ENCODE assay signal across 9 mouse cellular contexts in the genomic region with DNA sequence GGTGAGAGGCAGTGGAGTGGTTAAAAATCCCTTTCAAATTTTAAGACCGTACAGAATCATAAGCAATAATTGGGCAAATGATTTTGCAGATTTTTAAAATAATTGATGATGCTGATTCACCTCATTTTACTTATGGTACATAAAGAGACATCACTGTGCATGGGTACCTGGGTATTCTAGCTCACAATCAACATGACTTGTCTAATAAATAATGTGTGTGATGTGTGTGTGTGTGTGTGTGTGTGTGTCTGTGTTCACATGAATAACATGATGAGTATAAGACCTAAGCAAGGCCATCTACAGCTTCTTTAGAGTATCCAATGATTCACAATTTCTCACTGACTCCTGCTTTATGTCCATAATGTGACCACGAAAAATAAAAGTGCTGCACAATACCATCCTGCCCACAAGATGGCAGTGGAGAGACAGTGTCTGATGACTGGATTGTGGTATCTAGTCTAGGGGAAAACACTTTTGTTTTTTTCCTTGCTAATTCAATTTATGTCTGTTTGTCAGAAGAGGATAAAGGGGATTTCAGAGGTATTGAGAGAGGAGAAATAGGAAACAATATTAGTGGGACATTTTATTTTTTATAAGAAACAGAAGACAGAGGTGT.
DNase-seq lines count a peak whose midpoint lies in the region; ATAC-seq and TF ChIP-seq lines count a peak whose summit lies in the region.
"Had no signal": no experiment of that assay in that cellular context is flagged by ENCODE, and none has a peak within 500 bp of the region (broad histone marks: within the 10 kb centered on the region; RNA-seq: fewer than 3 reads in every experiment).

No protein-coding gene starts in this region.

- TF ChIP-seq CTCF in heart, postnatal 0 days (IDR thresholded peaks at IDR 0.05; ENCODE audit: low read depth), result peak; percentile 78
- TF ChIP-seq CTCF in G1E (IDR thresholded peaks at IDR 0.05; ENCODE audit: low read depth, low read length), result 0 out of 2 replicates have a peak, but pooled peaks have one; percentile 13

- H3K4me3 ChIP-seq in heart, postnatal 0 days (ENCODE audit: low read depth, low read length), result no peak overlapping the region
- no peak overlapping the region for H3K4me3 ChIP-seq in heart, embryonic 10.5 days
- H3K4me3 ChIP-seq in G1E (ENCODE audit: low read depth, low read length), result no peak overlapping the region
- no peak overlapping the region for H3K4me3 ChIP-seq in hindbrain, embryonic 13.5 days
- H3K4me3 ChIP-seq: limb, embryonic 13.5 days had no signal

- no peak for TF ChIP-seq EP300 in heart, postnatal 0 days (IDR thresholded peaks at IDR 0.05; ENCODE audit: low read depth)

- no peaks in the 10 kb centered on the region for H3K4me1 ChIP-seq in heart, postnatal 0 days (ENCODE audit: control insufficient read depth, insufficient read depth)
- no peaks in the 10 kb centered on the region for H3K4me1 ChIP-seq in heart, embryonic 10.5 days
- H3K4me1 ChIP-seq in G1E (ENCODE audit: insufficient read depth, low read depth, low read length), result no peaks in the 10 kb centered on the region
- no peaks in the 10 kb centered on the region for H3K4me1 ChIP-seq in hindbrain, embryonic 13.5 days (replicated peaks)
- H3K4me1 ChIP-seq: limb, embryonic 13.5 days had no signal

- WGBS in heart, postnatal 0 days, result 42% methylated on average over 2 of the region's 2 CpGs
- 48% methylated on average over 2 of the region's 2 CpGs for WGBS in heart, embryonic 10.5 days
- 51% methylated on average over 2 of the region's 2 CpGs for WGBS in hindbrain, embryonic 13.5 days

- ATAC-seq in heart, postnatal 0 days (ENCODE audit: insufficient read depth, low read depth), result no peak
- no peak for ATAC-seq in G1E (ENCODE audit: extremely low read depth, insufficient number of reproducible peaks, low FRiP score, poor library complexity, severe bottlenecking)
- ATAC-seq in hindbrain, embryonic 13.5 days (ENCODE audit: low FRiP score), result peak; percentile 24; the same call in 1 of the 2 replicates

- H3K9ac ChIP-seq in heart, postnatal 0 days (replicated peaks; ENCODE audit: low read depth, low read length), result no peak overlapping the region
- no peak overlapping the region for H3K9ac ChIP-seq in hindbrain, embryonic 13.5 days
- H3K9ac ChIP-seq: limb, embryonic 13.5 days had no signal

- H3K4me2 ChIP-seq in heart, postnatal 0 days (ENCODE audit: low read depth, low read length), result no peak overlapping the region
- H3K4me2 ChIP-seq in hindbrain, embryonic 13.5 days, result no peak overlapping the region
- H3K4me2 ChIP-seq: limb, embryonic 13.5 days had no signal

- intact Hi-C loops in left cerebral cortex, postnatal 4 days (cut with DNase I), result loop anchor here (10.0 kb wide), 1 partner anchor 1924 kb away; no protein-coding TSS in a partner anchor

- no peak overlapping the region for H3K27ac ChIP-seq in heart, postnatal 0 days (ENCODE audit: low read depth)
- no peak overlapping the region for H3K27ac ChIP-seq in heart, embryonic 10.5 days
- H3K27ac ChIP-seq in hindbrain, embryonic 13.5 days, result no peak overlapping the region
- H3K27ac ChIP-seq: limb, embryonic 13.5 days had no signal

- DNase-seq in heart, postnatal 0 days (ENCODE audit: low spot score), result peak; percentile 9
- no peak for DNase-seq in heart, embryonic 10.5 days (ENCODE audit: low spot score)
- no peak for DNase-seq in G1E (ENCODE audit: low spot score)
- peak; percentile 74 for DNase-seq in embryo, embryonic 10 days (ENCODE audit: low spot score)
- peak; percentile 38 for DNase-seq in left cerebral cortex, postnatal 4 days
- peak; percentile 70 for DNase-seq in retina, postnatal 1 day
- no peak for DNase-seq in heart, adult 8-10 months (ENCODE audit: low spot score)

- no peaks in the 10 kb centered on the region for H3K27me3 ChIP-seq in heart, postnatal 0 days (ENCODE audit: control insufficient read depth, insufficient read depth, low read length)
- H3K27me3 ChIP-seq in heart, embryonic 10.5 days (ENCODE audit: insufficient read depth, poor library complexity, severe bottlenecking), result no peaks in the 10 kb centered on the region
- no peaks in the 10 kb centered on the region for H3K27me3 ChIP-seq in G1E (ENCODE audit: insufficient read depth, low read length)
- no peaks in the 10 kb centered on the region for H3K27me3 ChIP-seq in hindbrain, embryonic 13.5 days
- H3K27me3 ChIP-seq: limb, embryonic 13.5 days had no signal

- no peaks in the 10 kb centered on the region for H3K9me3 ChIP-seq in heart, postnatal 0 days (replicated peaks; ENCODE audit: control insufficient read depth, low read length)
- H3K9me3 ChIP-seq in heart, embryonic 10.5 days, result no peaks in the 10 kb centered on the region
- H3K9me3 ChIP-seq in G1E (replicated peaks), result no peaks in the 10 kb centered on the region
- no peaks in the 10 kb centered on the region for H3K9me3 ChIP-seq in hindbrain, embryonic 13.5 days
- H3K9me3 ChIP-seq: limb, embryonic 13.5 days had no signal

- no peaks in the 10 kb centered on the region for H3K36me3 ChIP-seq in heart, postnatal 0 days (replicated peaks; ENCODE audit: control insufficient read depth, insufficient read depth, low read length)
- H3K36me3 ChIP-seq in heart, embryonic 10.5 days, result no peaks in the 10 kb centered on the region
- no peaks in the 10 kb centered on the region for H3K36me3 ChIP-seq in G1E (replicated peaks)
- no peaks in the 10 kb centered on the region for H3K36me3 ChIP-seq in hindbrain, embryonic 13.5 days
- H3K36me3 ChIP-seq: limb, embryonic 13.5 days had no signal

Comparison
In these comparisons a context has a peak if more than half of its experiments do, and no peak if none do; other contexts are left out.
1. DNase-seq: peak in heart, postnatal 0 days (single experiment), embryo, embryonic 10 days (single experiment), left cerebral cortex, postnatal 4 days (single experiment) and retina, postnatal 1 day (single experiment); none in heart, embryonic 10.5 days (single experiment), G1E (single experiment) and heart, adult 8-10 months (single experiment).